Mouse (Mus musculus) limb, embryonic 15.5 days (tissue): ENCODE measurements around the gene Cftr. TPM values are rescaled to one million over a fixed set of nuclear protein-coding genes. Genes with fewer than 3 reads are reported as not detected.

Experiments used
- ATAC-seq: fragments of 200-750 bp; cut with Nextera tagmentation; 2 replicates; pipeline ENCODE4 v1.8.0; 2017; ENCODE audit warnings: low read depth, moderate TSS enrichment; ENCODE audit not compliant: insufficient number of reproducible peaks, low FRiP score, low TSS enrichment
- H3K27ac ChIP-seq: fragments of 300-500 bp; sonication (generic); 2 replicates; pipeline ENCODE4 v1.5.1; 2015; ENCODE audit warnings: moderate library complexity, mild to moderate bottlenecking, inconsistent platforms
- H3K27me3 ChIP-seq: fragments of 300-500 bp; sonication (generic); 2 replicates; pipeline ENCODE4 v1.6.1; 2015; ENCODE audit warnings: inconsistent platforms
- H3K36me3 ChIP-seq: fragments of 300-500 bp; sonication (generic); 2 replicates; pipeline ENCODE4 v1.6.1; 2015; ENCODE audit warnings: inconsistent platforms
- H3K4me1 ChIP-seq: fragments of 300-500 bp; sonication (generic); 2 replicates; pipeline ENCODE4 v1.6.1; 2015; ENCODE audit warnings: inconsistent platforms
- H3K4me2 ChIP-seq: fragments of 300-500 bp; sonication (generic); 2 replicates; pipeline ENCODE4 v1.6.1; 2015; ENCODE audit warnings: mild to moderate bottlenecking, inconsistent platforms
- H3K4me3 ChIP-seq: fragments of 300-500 bp; sonication (generic); 2 replicates; pipeline ENCODE4 v1.5.1; 2015; ENCODE audit warnings: mild to moderate bottlenecking, inconsistent platforms
- H3K9ac ChIP-seq: fragments of 300-500 bp; sonication (generic); 2 replicates; pipeline ENCODE4 v1.6.1; 2015; ENCODE audit warnings: inconsistent platforms
- H3K9me3 ChIP-seq: fragments of 300-500 bp; sonication (generic); 2 replicates; pipeline ENCODE4 v1.6.1; 2016; ENCODE audit warnings: inconsistent platforms
- WGBS: fragments of 180-500 bp; shearing (Covaris S2); methylation state at CpG from one replicate; pipeline ENCODE4 v1.1.7; 2015; 5-methylcytosine and 5-hydroxymethylcytosine counted together
- polyA plus RNA-seq: library from polyadenylated mRNA; unstranded; fragments of >200 nt; fragmentation: Nextera tagmentation; extraction: Ambion mirVana; gene quantifications from 2 replicates; pipeline ENCODE4 v1.2.1, GENCODE M21; 2015

The Cftr gene
- polyA plus RNA-seq, 1 experiment from 2014 or later: 0.28 TPM

DNA sequence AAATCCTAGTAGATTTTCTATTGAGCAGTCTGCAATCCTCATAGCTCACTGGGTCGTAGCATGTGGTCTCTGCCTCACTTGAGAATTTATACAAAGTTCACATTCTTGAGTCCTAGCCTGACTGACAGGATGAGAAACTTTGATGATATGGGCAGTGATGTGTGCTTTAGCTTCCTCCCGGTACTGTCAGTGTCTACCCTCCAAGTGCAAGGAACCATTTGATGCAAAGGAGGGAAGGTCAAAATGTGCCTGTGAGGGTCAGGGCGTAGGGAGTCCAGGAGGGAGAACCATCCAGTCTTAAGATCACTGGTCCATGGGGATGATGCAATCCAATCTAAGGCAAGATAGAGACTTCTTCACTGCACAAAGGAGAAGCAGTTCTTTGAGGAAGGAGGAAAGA is 164.9 kb downstream of the Cftr start:
- Histone ChIP-seq H3K4me1 (no peaks in the 10 kb centered on the region), H3K27ac (no peak overlapping the region), H3K27me3 (no peaks in the 10 kb centered on the region), H3K9ac (no peak overlapping the region), H3K4me2 (no peak overlapping the region), H3K4me3 (no peak overlapping the region), H3K36me3 (no peaks in the 10 kb centered on the region), H3K9me3 (no peaks in the 10 kb centered on the region)
- no peak for ATAC-seq
- 79% methylated on average over 3 of the region's 3 CpGs for WGBS

DNA sequence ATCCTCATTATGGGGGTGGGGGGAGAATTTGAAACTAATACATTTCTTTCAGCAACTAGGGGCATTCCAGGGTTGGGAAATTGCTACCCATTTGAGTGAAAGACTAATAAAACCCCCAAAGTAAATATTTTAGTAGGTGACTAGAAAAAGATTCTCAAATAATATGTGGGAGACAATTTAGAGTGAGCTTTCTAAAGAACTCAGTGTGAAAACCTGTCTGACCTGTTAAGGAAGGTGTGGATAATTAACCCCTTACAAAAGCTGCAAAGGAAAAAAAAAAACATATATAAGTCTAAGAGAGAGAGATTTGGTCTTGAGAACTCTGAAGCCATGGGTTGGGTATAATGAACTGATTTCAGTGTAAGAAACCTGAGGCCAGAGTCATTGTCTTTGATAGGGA is 167.8 kb downstream of the Cftr start:
- no peak for ATAC-seq
- H3K4me2 ChIP-seq: no peak overlapping the region
- no peak overlapping the region for H3K9ac ChIP-seq
- H3K36me3 ChIP-seq: no peaks in the 10 kb centered on the region
- H3K4me3 ChIP-seq: no peak overlapping the region
- no peaks in the 10 kb centered on the region for H3K27me3 ChIP-seq
- H3K27ac ChIP-seq: no peak overlapping the region
- H3K4me1 ChIP-seq: no peaks in the 10 kb centered on the region
- H3K9me3 ChIP-seq: no peaks in the 10 kb centered on the region

- Histone ChIP-seq H3K9me3 (no peaks in the 10 kb centered on the region), H3K9ac (no peak overlapping the region), H3K4me1 (no peaks in the 10 kb centered on the region), H3K27ac (no peak overlapping the region), H3K27me3 (no peaks in the 10 kb centered on the region), H3K4me2 (no peak overlapping the region), H3K36me3 (no peaks in the 10 kb centered on the region), H3K4me3 (no peak overlapping the region)
- WGBS: 87% methylated on average over 2 of the region's 2 CpGs
- no peak for ATAC-seq
Observed at GRCm38 (mm10) chr6:18344272-18344671, 173.8 kb downstream of the Cftr start.

DNA sequence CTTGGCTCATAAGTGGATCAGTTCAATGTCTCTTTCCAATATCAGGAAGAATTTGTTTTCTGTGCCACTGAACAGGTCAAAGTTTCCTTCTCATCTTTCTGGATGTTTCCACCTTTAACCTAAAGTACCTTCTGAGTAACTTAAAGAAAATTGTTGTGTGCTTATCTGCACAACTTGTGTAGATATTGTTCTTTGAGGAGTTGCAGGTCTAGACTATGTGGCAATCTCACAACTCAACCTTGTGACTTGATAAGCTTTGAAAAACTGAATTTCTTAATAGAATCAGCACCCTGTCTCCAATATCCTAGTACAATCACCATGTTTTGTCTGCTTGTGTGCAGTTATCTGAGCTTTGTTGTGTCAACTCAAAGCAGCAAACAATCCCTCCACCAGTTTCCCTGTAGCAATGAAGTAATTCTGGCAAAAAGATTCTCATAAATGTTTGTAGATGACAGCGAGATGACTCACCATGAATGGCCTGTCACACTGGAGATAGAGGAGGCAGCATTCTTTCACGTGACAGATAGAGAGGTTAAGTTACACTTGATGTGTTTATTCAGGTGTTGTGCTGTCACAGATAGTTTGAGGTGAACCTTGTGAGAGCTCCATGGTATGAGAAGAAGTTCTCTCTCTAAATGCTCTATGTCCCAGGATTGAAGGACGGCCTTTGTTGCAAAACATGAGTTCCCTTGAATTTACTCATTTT is 178.8 kb downstream of the Cftr start:
- H3K4me1 ChIP-seq: no peaks in the 10 kb centered on the region
- no peak for ATAC-seq
- no peaks in the 10 kb centered on the region for H3K9me3 ChIP-seq
- H3K27ac ChIP-seq: no peak overlapping the region
- no peak overlapping the region for H3K4me2 ChIP-seq
- WGBS: 76% methylated on average over 3 of the region's 3 CpGs
- no peak overlapping the region for H3K9ac ChIP-seq
- no peak overlapping the region for H3K4me3 ChIP-seq
- no peaks in the 10 kb centered on the region for H3K36me3 ChIP-seq
- H3K27me3 ChIP-seq: no peaks in the 10 kb centered on the region

DNA sequence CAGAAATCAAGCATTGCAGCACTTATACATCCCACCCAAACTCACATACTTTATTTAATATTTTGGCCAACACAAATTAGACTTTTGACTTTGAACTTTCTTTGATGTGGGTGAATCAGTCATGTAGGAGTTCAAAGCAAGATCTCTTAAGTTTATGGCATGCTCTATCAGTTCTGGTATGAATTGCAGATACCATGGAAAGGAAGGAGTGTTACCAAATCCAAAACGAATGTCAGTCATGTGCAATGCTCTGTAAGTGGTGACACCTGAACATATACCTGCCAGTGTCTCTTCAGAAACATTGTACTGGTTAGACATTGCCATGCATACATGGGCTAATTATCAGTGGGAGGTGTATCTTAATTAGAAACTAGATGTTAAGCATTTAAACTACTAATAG is 189.7 kb downstream of the Cftr start:
- no peak for ATAC-seq
- Histone ChIP-seq H3K9me3 (no peaks in the 10 kb centered on the region), H3K9ac (no peak overlapping the region), H3K36me3 (no peaks in the 10 kb centered on the region), H3K4me3 (no peak overlapping the region), H3K27me3 (no peaks in the 10 kb centered on the region), H3K4me1 (no peaks in the 10 kb centered on the region), H3K27ac (no peak overlapping the region), H3K4me2 (no peak overlapping the region)
- 72% methylated on average over 1 of the region's 1 CpGs for WGBS

- Histone ChIP-seq H3K4me2 (no peak overlapping the region), H3K36me3 (no peaks in the 10 kb centered on the region), H3K4me1 (no peaks in the 10 kb centered on the region), H3K4me3 (no peak overlapping the region), H3K27ac (no peak overlapping the region), H3K9ac (no peak overlapping the region), H3K27me3 (no peaks in the 10 kb centered on the region), H3K9me3 (no peaks in the 10 kb centered on the region)
- no peak for ATAC-seq
Observed at GRCm38 (mm10) chr6:18360955-18361354, 190.5 kb downstream of the Cftr start.

DNA sequence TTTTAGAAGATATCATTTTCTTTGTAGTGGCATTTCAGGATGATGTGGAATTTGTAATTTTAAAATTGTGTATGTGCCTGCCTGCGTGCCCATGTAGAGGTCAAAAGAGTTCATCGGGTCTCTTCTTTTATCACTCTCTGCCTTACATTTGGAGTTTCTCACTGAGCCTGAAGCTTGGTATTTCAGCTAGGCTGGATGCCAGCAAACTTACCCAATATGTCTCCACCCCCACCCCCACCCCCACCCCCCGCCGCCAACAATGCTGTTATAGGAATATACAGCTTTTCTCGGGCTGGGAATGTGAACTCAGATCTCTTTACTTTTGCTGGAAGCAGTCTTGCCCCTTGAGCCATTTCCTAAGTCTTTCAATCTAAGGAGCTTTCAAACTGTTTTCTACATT is 191.7 kb downstream of the Cftr start:
- no peak overlapping the region for H3K4me2 ChIP-seq
- H3K9me3 ChIP-seq: no peaks in the 10 kb centered on the region
- H3K4me1 ChIP-seq: no peaks in the 10 kb centered on the region
- H3K27me3 ChIP-seq: no peaks in the 10 kb centered on the region
- no peak for ATAC-seq
- H3K9ac ChIP-seq: no peak overlapping the region
- H3K4me3 ChIP-seq: no peak overlapping the region
- H3K36me3 ChIP-seq: no peaks in the 10 kb centered on the region
- H3K27ac ChIP-seq: no peak overlapping the region
- WGBS: 61% methylated on average over 5 of the region's 5 CpGs

GRCm38 (mm10) chr6:18369054-18369453 is 198.6 kb downstream of the Cftr start:
- Histone ChIP-seq H3K9me3 (no peaks in the 10 kb centered on the region), H3K4me1 (no peaks in the 10 kb centered on the region), H3K36me3 (peaks cover 3% of the 10 kb centered on the region; the same call in 1 of the 2 replicates), H3K4me2 (no peak overlapping the region), H3K27ac (no peak overlapping the region), H3K27me3 (no peaks in the 10 kb centered on the region), H3K9ac (no peak overlapping the region), H3K4me3 (no peak overlapping the region)
- ATAC-seq: no peak
- WGBS: 73% methylated on average over 3 of the region's 3 CpGs

DNA sequence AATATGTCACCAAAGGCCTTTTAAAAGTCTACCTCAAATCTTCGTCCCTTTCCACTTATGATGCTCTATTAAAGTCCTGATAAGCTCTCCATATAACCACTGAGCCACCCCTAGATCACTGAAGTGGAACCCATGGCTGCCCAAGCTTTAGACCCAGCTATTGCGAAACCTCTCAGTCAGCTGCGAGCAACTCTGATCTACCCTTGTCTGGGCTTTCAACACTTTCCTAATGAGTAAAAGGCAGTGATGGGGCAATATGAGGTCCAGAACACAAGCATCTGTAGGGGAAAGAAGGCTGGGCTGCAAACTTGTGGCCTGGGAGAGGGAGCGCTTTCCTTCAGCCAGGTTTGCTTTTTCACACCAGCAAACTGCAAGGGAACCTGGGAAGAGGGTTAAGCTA is 199.2 kb downstream of the Cftr start:
- Histone ChIP-seq H3K27ac (no peak overlapping the region), H3K4me3 (no peak overlapping the region), H3K4me2 (no peak overlapping the region), H3K4me1 (no peaks in the 10 kb centered on the region), H3K27me3 (no peaks in the 10 kb centered on the region), H3K36me3 (peaks cover 3% of the 10 kb centered on the region; the same call in 1 of the 2 replicates), H3K9me3 (no peaks in the 10 kb centered on the region), H3K9ac (no peak overlapping the region)
- ATAC-seq: no peak
- 88% methylated on average over 4 of the region's 4 CpGs for WGBS

Other genes starting within 250 kb of the Cftr start
- gene Wnt2, start 140.1 kb upstream of the Cftr start, polyA plus RNA-seq: 7.1 TPM in 2 replicates
- gene Asz1, start 61.6 kb upstream of the Cftr start, polyA plus RNA-seq: not detected in 2 replicates